Mouse (Mus musculus) stomach, embryonic 15.5 days (tissue): ENCODE measurements around the gene Cbx3. TPM values are rescaled to one million over a fixed set of nuclear protein-coding genes. Genes with fewer than 3 reads are reported as not detected.

Source experiments
- ATAC-seq: fragments of 200-750 bp; cut with Nextera tagmentation; 2 replicates; pipeline ENCODE4 v1.8.0; 2017; ENCODE audit warnings: low read depth, moderate number of reproducible peaks, moderate TSS enrichment; ENCODE audit not compliant: insufficient read depth, low FRiP score
- H3K27ac ChIP-seq: fragments of 300-500 bp; sonication (generic); 2 replicates; pipeline ENCODE4 v1.5.1; 2015; ENCODE audit warnings: mild to moderate bottlenecking, inconsistent platforms
- H3K27me3 ChIP-seq: fragments of 300-500 bp; sonication (generic); replicated peaks from 2 replicates; pipeline ENCODE4 v1.6.1; 2015; ENCODE audit warnings: inconsistent platforms
- H3K36me3 ChIP-seq: fragments of 300-500 bp; sonication (generic); 2 replicates; pipeline ENCODE4 v1.6.1; 2015; ENCODE audit warnings: inconsistent platforms
- H3K4me1 ChIP-seq: fragments of 300-500 bp; sonication (generic); 2 replicates; pipeline ENCODE4 v1.6.1; 2015; ENCODE audit warnings: inconsistent platforms
- H3K4me2 ChIP-seq: fragments of 300-500 bp; sonication (generic); 2 replicates; pipeline ENCODE4 v1.6.1; 2015; ENCODE audit warnings: mild to moderate bottlenecking, inconsistent platforms
- H3K4me3 ChIP-seq: fragments of 300-500 bp; sonication (generic); replicated peaks from 2 replicates; pipeline ENCODE4 v1.5.1; 2015; ENCODE audit warnings: inconsistent platforms
- H3K9ac ChIP-seq: fragments of 300-500 bp; sonication (generic); 2 replicates; pipeline ENCODE4 v1.6.1; 2015; ENCODE audit warnings: inconsistent platforms
- H3K9me3 ChIP-seq: fragments of 300-500 bp; sonication (generic); 2 replicates; pipeline ENCODE4 v1.6.1; 2016; ENCODE audit warnings: inconsistent platforms
- WGBS: fragments of 180-500 bp; shearing (Covaris S2); methylation state at CpG from one replicate; pipeline ENCODE4 v1.1.7; 2015; 5-methylcytosine and 5-hydroxymethylcytosine counted together
- polyA plus RNA-seq: library from polyadenylated mRNA; unstranded; fragments of >200 nt; fragmentation: Nextera tagmentation; extraction: Ambion mirVana; gene quantifications from 2 replicates; pipeline ENCODE4 v1.2.1, GENCODE M21; 2015

Cbx3 gene
- polyA plus RNA-seq, 1 experiment from 2014 or later, result 410 TPM

GRCm38 (mm10) chr6:51456198-51456597, 14.0 kb upstream of the Cbx3 start:
- H3K36me3 ChIP-seq, result peaks cover 17% of the 10 kb centered on the region
- H3K4me3 ChIP-seq, result no peak overlapping the region
- no peak overlapping the region for H3K9ac ChIP-seq
- no peaks in the 10 kb centered on the region for H3K27me3 ChIP-seq
- no peak overlapping the region for H3K4me2 ChIP-seq
- no peak for ATAC-seq
- no peaks in the 10 kb centered on the region for H3K4me1 ChIP-seq
- no peak overlapping the region for H3K27ac ChIP-seq
- no peaks in the 10 kb centered on the region for H3K9me3 ChIP-seq
- 60% methylated on average over 1 of the region's 1 CpGs for WGBS

GRCm38 (mm10) chr6:51457283-51457682, 12.9 kb upstream of the Cbx3 start:
- no peak overlapping the region for H3K4me3 ChIP-seq
- WGBS, result 69% methylated on average over 3 of the region's 3 CpGs

GRCm38 (mm10) chr6:51457770-51458387, 12.3 kb upstream of the Cbx3 start:
- Histone ChIP-seq H3K9ac (no peak overlapping the region), H3K36me3 (peaks cover 24% of the 10 kb centered on the region), H3K9me3 (no peaks in the 10 kb centered on the region), H3K27me3 (no peaks in the 10 kb centered on the region), H3K4me3 (no peak overlapping the region), H3K27ac (no peak overlapping the region), H3K4me2 (no peak overlapping the region), H3K4me1 (no peaks in the 10 kb centered on the region)
- WGBS, result 67% methylated on average over 8 of the region's 8 CpGs
- no peak for ATAC-seq

More at GRCm38 (mm10) chr6:51457283-51457682, 12.9 kb upstream of the Cbx3 start:
- H3K4me1 ChIP-seq, result no peaks in the 10 kb centered on the region
- no peaks in the 10 kb centered on the region for H3K27me3 ChIP-seq
- H3K4me2 ChIP-seq, result no peak overlapping the region
- ATAC-seq, result no peak
- H3K36me3 ChIP-seq, result peaks cover 24% of the 10 kb centered on the region
- H3K9ac ChIP-seq, result no peak overlapping the region
- no peak overlapping the region for H3K27ac ChIP-seq
- no peaks in the 10 kb centered on the region for H3K9me3 ChIP-seq

GRCm38 (mm10) chr6:51458925-51459312, 11.2 kb upstream of the Cbx3 start:
- no peaks in the 10 kb centered on the region for H3K4me1 ChIP-seq
- no peak overlapping the region for H3K4me2 ChIP-seq
- no peak overlapping the region for H3K27ac ChIP-seq
- no peak overlapping the region for H3K4me3 ChIP-seq
- WGBS, result 49% methylated on average over 2 of the region's 2 CpGs
- no peak overlapping the region for H3K9ac ChIP-seq
- peak; percentile 25; the same call in 1 of the 2 replicates for ATAC-seq
- no peaks in the 10 kb centered on the region for H3K9me3 ChIP-seq
- peaks cover 31% of the 10 kb centered on the region for H3K36me3 ChIP-seq
- H3K27me3 ChIP-seq, result no peaks in the 10 kb centered on the region

GRCm38 (mm10) chr6:51459313-51460020, 10.7 kb upstream of the Cbx3 start:
- Histone ChIP-seq H3K27ac (no peak overlapping the region), H3K36me3 (peaks cover 32% of the 10 kb centered on the region), H3K9me3 (no peaks in the 10 kb centered on the region), H3K4me3 (no peak overlapping the region), H3K4me2 (no peak overlapping the region), H3K27me3 (no peaks in the 10 kb centered on the region), H3K9ac (no peak overlapping the region), H3K4me1 (no peaks in the 10 kb centered on the region)
- no peak; the same call in 1 of the 2 replicates for ATAC-seq
- WGBS, result 43% methylated on average over 5 of the region's 5 CpGs

GRCm38 (mm10) chr6:51460021-51460360, 10.2 kb upstream of the Cbx3 start:
- no peaks in the 10 kb centered on the region for H3K9me3 ChIP-seq
- no peak for ATAC-seq
- WGBS, result 79% methylated on average over 4 of the region's 4 CpGs

GRCm38 (mm10) chr6:51460363-51460762, 9.8 kb upstream of the Cbx3 start:
- WGBS, result 70% methylated on average over 3 of the region's 3 CpGs
- no peaks in the 10 kb centered on the region for H3K27me3 ChIP-seq
- H3K4me3 ChIP-seq, result no peak overlapping the region
- H3K9ac ChIP-seq, result no peak overlapping the region
- no peak overlapping the region for H3K4me2 ChIP-seq
- no peaks in the 10 kb centered on the region for H3K9me3 ChIP-seq
- peaks cover 32% of the 10 kb centered on the region for H3K36me3 ChIP-seq
- H3K4me1 ChIP-seq, result no peaks in the 10 kb centered on the region
- no peak for ATAC-seq
- H3K27ac ChIP-seq, result no peak overlapping the region

More at GRCm38 (mm10) chr6:51460021-51460360, 10.2 kb upstream of the Cbx3 start:
- no peak overlapping the region for H3K27ac ChIP-seq
- no peak overlapping the region for H3K4me3 ChIP-seq
- no peak overlapping the region for H3K4me2 ChIP-seq
- H3K36me3 ChIP-seq, result peaks cover 32% of the 10 kb centered on the region
- no peak overlapping the region for H3K9ac ChIP-seq
- no peaks in the 10 kb centered on the region for H3K4me1 ChIP-seq
- no peaks in the 10 kb centered on the region for H3K27me3 ChIP-seq

- H3K4me2 ChIP-seq, result peak overlapping the region; percentile 42
- H3K27ac ChIP-seq, result no peak overlapping the region
- H3K9me3 ChIP-seq, result no peaks in the 10 kb centered on the region
- ATAC-seq, result no peak
- 0% methylated on average over 2 of the region's 2 CpGs for WGBS
- peaks cover 20% of the 10 kb centered on the region; the same call in 1 of the 2 replicates for H3K36me3 ChIP-seq
- no peaks in the 10 kb centered on the region for H3K27me3 ChIP-seq
- peak overlapping the region; percentile 39 for H3K4me3 ChIP-seq
- peaks cover 16% of the 10 kb centered on the region for H3K4me1 ChIP-seq
- peak overlapping the region; percentile 25; the same call in 1 of the 2 replicates for H3K9ac ChIP-seq
These were observed 2.5 kb upstream of the Cbx3 start for GRCm38 (mm10) chr6:51467649-51468048.

GRCm38 (mm10) chr6:51468891-51469561, 1.1 kb upstream of the Cbx3 start:
- peak overlapping the region; percentile 44 for H3K4me2 ChIP-seq
- peaks cover 12% of the 10 kb centered on the region; the same call in 1 of the 2 replicates for H3K36me3 ChIP-seq

GRCm38 (mm10) chr6:51469715-51470310, 347 bp upstream of the Cbx3 start, which contains the start of gene Hnrnpa2b1:
Gene Hnrnpa2b1 (minus strand): TSS chr6:51469894.
- H3K36me3 ChIP-seq, result peaks cover 12% of the 10 kb centered on the region; the same call in 1 of the 2 replicates
- peak; percentile 93 for ATAC-seq
- peak within 1 kb of the TSS; percentile 96 for H3K4me3 ChIP-seq
- no peaks in the 10 kb centered on the region for H3K9me3 ChIP-seq
- peak within 1 kb of the TSS; percentile 44 for H3K4me2 ChIP-seq
- peaks cover 23% of the 10 kb centered on the region for H3K4me1 ChIP-seq
- no peaks in the 10 kb centered on the region for H3K27me3 ChIP-seq
- WGBS, result under 1% methylated on average over 63 of the region's 63 CpGs
- peak within 1 kb of the TSS; percentile 99 for H3K27ac ChIP-seq
- peak within 1 kb of the TSS; percentile 98 for H3K9ac ChIP-seq

More at GRCm38 (mm10) chr6:51468891-51469561, 1.1 kb upstream of the Cbx3 start:
- peak; percentile 3; the same call in 1 of the 2 replicates for ATAC-seq
- WGBS, result under 1% methylated on average over 63 of the region's 63 CpGs
- H3K9ac ChIP-seq, result peak overlapping the region; percentile 98
- peaks cover 23% of the 10 kb centered on the region for H3K4me1 ChIP-seq
- peak overlapping the region; percentile 96 for H3K4me3 ChIP-seq
- no peaks in the 10 kb centered on the region for H3K27me3 ChIP-seq
- peak overlapping the region; percentile 99 for H3K27ac ChIP-seq
- H3K9me3 ChIP-seq, result no peaks in the 10 kb centered on the region

GRCm38 (mm10) chr6:51471179-51471505, 982 bp downstream of the Cbx3 start:
- Histone ChIP-seq H3K4me1 (peaks cover 15% of the 10 kb centered on the region), H3K27ac (peak overlapping the region; percentile 99), H3K4me2 (peak overlapping the region; percentile 43), H3K36me3 (peaks cover 11% of the 10 kb centered on the region), H3K9me3 (no peaks in the 10 kb centered on the region), H3K27me3 (no peaks in the 10 kb centered on the region), H3K9ac (peak overlapping the region; percentile 95), H3K4me3 (peak overlapping the region; percentile 96)
- under 1% methylated on average over 10 of the region's 10 CpGs for WGBS
- no peak for ATAC-seq
